Mouse (Mus musculus): ENCODE data around the gene Pus1. TPM values are rescaled to one million over a fixed set of nuclear protein-coding genes. Genes with fewer than 3 reads are reported as not detected.

The Pus1 gene
- polyA plus RNA-seq (2016; fragmentation: Nextera tagmentation; extraction: Ambion mirVana): 31.5 and 35.5 TPM in 2 replicates

- under 1% methylated on average over 57 of the region's 57 CpGs for WGBS
- Histone ChIP-seq H3K4me2 (peak within 1 kb of the TSS; percentile 93), H3K9ac (replicated peaks) (peak within 1 kb of the TSS; percentile 86), H3K27me3 (no peaks in the 10 kb centered on the region), H3K4me3 (replicated peaks) (peak within 1 kb of the TSS; percentile 89), H3K4me1 (replicated peaks) (peaks cover 26% of the 10 kb centered on the region), H3K9me3 (no peaks in the 10 kb centered on the region), H3K36me3 (peaks cover 45% of the 10 kb centered on the region), H3K27ac (peak within 1 kb of the TSS; percentile 53)
- ATAC-seq (ENCODE audit: insufficient number of reproducible peaks, insufficient read depth, low FRiP score, low TSS enrichment, low read depth): peak; percentile 60
Observed at GRCm38 (mm10) chr5:110779998-110780760, at the start of gene Pus1. TSS of gene Pus1 (minus strand) at chr5:110780659.

- no peak for ATAC-seq (ENCODE audit: insufficient number of reproducible peaks, insufficient read depth, low FRiP score, low TSS enrichment, low read depth)
- no peak overlapping the region for H3K27ac ChIP-seq
- WGBS: 85% methylated on average over 5 of the region's 5 CpGs
Observed at GRCm38 (mm10) chr5:110827576-110827975, 47.1 kb upstream of the Pus1 start.

GRCm38 (mm10) chr5:110826781-110827495 is 46.5 kb upstream of the Pus1 start:
- Histone ChIP-seq H3K4me3 (replicated peaks) (no peak overlapping the region), H3K4me1 (replicated peaks) (no peaks in the 10 kb centered on the region), H3K9me3 (no peaks in the 10 kb centered on the region), H3K27ac (no peak overlapping the region), H3K9ac (replicated peaks) (no peak overlapping the region), H3K36me3 (peaks cover 10% of the 10 kb centered on the region; the same call in 1 of the 2 replicates), H3K27me3 (no peaks in the 10 kb centered on the region; the same call in 1 of the 2 replicates), H3K4me2 (no peak overlapping the region)
- no peak for ATAC-seq (ENCODE audit: insufficient number of reproducible peaks, insufficient read depth, low FRiP score, low TSS enrichment, low read depth)
- WGBS: 64% methylated on average over 8 of the region's 8 CpGs

More at GRCm38 (mm10) chr5:110827576-110827975, 47.1 kb upstream of the Pus1 start:
- Histone ChIP-seq H3K4me2 (no peak overlapping the region), H3K9me3 (no peaks in the 10 kb centered on the region), H3K9ac (replicated peaks) (no peak overlapping the region), H3K36me3 (peaks cover 10% of the 10 kb centered on the region; the same call in 1 of the 2 replicates), H3K4me3 (replicated peaks) (no peak overlapping the region), H3K4me1 (replicated peaks) (no peaks in the 10 kb centered on the region), H3K27me3 (no peaks in the 10 kb centered on the region; the same call in 1 of the 2 replicates)

- ATAC-seq (ENCODE audit: insufficient number of reproducible peaks, insufficient read depth, low FRiP score, low TSS enrichment, low read depth): no peak
- Histone ChIP-seq H3K4me3 (replicated peaks) (no peak overlapping the region), H3K9me3 (no peaks in the 10 kb centered on the region), H3K9ac (replicated peaks) (no peak overlapping the region), H3K27me3 (no peaks in the 10 kb centered on the region; the same call in 1 of the 2 replicates), H3K4me2 (no peak overlapping the region), H3K4me1 (replicated peaks) (no peaks in the 10 kb centered on the region), H3K27ac (no peak overlapping the region), H3K36me3 (peaks cover 10% of the 10 kb centered on the region; the same call in 1 of the 2 replicates)
- WGBS: 90% methylated on average over 4 of the region's 4 CpGs
Observed at GRCm38 (mm10) chr5:110824421-110824820, 44.0 kb upstream of the Pus1 start.

- no peaks in the 10 kb centered on the region for H3K9me3 ChIP-seq
- WGBS: under 1% methylated on average over 80 of the region's 80 CpGs
- H3K9ac ChIP-seq (replicated peaks): peak within 1 kb of the TSS; percentile 98
Observed at GRCm38 (mm10) chr5:110809667-110810325, 29.3 kb upstream of the Pus1 start, which contains the start of gene Ulk1. TSS of gene Ulk1 (minus strand) at chr5:110810097.

GRCm38 (mm10) chr5:110808821-110809666 is 28.6 kb upstream of the Pus1 start:
- ATAC-seq (ENCODE audit: insufficient number of reproducible peaks, insufficient read depth, low FRiP score, low TSS enrichment, low read depth): 0 out of 2 replicates have a peak, but pooled peaks have one; percentile 7
- Histone ChIP-seq H3K9ac (replicated peaks) (peak overlapping the region; percentile 98), H3K4me3 (replicated peaks) (peak overlapping the region; percentile 98), H3K27ac (peak overlapping the region; percentile 88), H3K27me3 (no peaks in the 10 kb centered on the region), H3K4me2 (peak overlapping the region; percentile 99), H3K9me3 (no peaks in the 10 kb centered on the region), H3K4me1 (replicated peaks) (peaks cover 33% of the 10 kb centered on the region), H3K36me3 (peaks cover 32% of the 10 kb centered on the region)
- WGBS: 2% methylated on average over 27 of the region's 27 CpGs

More at GRCm38 (mm10) chr5:110809667-110810325, 29.3 kb upstream of the Pus1 start, which contains the start of gene Ulk1:
- peak within 1 kb of the TSS; percentile 99 for H3K4me2 ChIP-seq
- H3K36me3 ChIP-seq: peaks cover 25% of the 10 kb centered on the region
- peak; percentile 94 for ATAC-seq (ENCODE audit: insufficient number of reproducible peaks, insufficient read depth, low FRiP score, low TSS enrichment, low read depth)
- peak within 1 kb of the TSS; percentile 98 for H3K4me3 ChIP-seq (replicated peaks)
- H3K4me1 ChIP-seq (replicated peaks): peaks cover 33% of the 10 kb centered on the region
- H3K27ac ChIP-seq: peak within 1 kb of the TSS; percentile 88
- no peaks in the 10 kb centered on the region for H3K27me3 ChIP-seq

- Histone ChIP-seq H3K9me3 (no peaks in the 10 kb centered on the region), H3K36me3 (peaks cover 35% of the 10 kb centered on the region), H3K27me3 (no peaks in the 10 kb centered on the region), H3K4me1 (replicated peaks) (peaks cover 33% of the 10 kb centered on the region), H3K9ac (replicated peaks) (peak overlapping the region; percentile 98), H3K27ac (peak overlapping the region; percentile 26), H3K4me3 (replicated peaks) (peak overlapping the region; percentile 98), H3K4me2 (peak overlapping the region; percentile 99)
- ATAC-seq (ENCODE audit: insufficient number of reproducible peaks, insufficient read depth, low FRiP score, low TSS enrichment, low read depth): peak; percentile 45; the same call in 1 of the 2 replicates
- WGBS: 4% methylated on average over 14 of the region's 14 CpGs
Observed at GRCm38 (mm10) chr5:110808061-110808631, 27.7 kb upstream of the Pus1 start.

- Histone ChIP-seq H3K9ac (replicated peaks) (peak overlapping the region; percentile 98), H3K4me1 (replicated peaks) (peaks cover 33% of the 10 kb centered on the region), H3K36me3 (peaks cover 40% of the 10 kb centered on the region), H3K4me2 (peak overlapping the region; percentile 99), H3K4me3 (replicated peaks) (peak overlapping the region; percentile 98), H3K9me3 (no peaks in the 10 kb centered on the region), H3K27ac (peak overlapping the region; percentile 26; the same call in 1 of the 2 replicates), H3K27me3 (no peaks in the 10 kb centered on the region)
- WGBS: 84% methylated on average over 4 of the region's 4 CpGs
- ATAC-seq (ENCODE audit: insufficient number of reproducible peaks, insufficient read depth, low FRiP score, low TSS enrichment, low read depth): no peak
Observed at GRCm38 (mm10) chr5:110807453-110807852, 27.0 kb upstream of the Pus1 start.

GRCm38 (mm10) chr5:110806676-110807075 is 26.2 kb upstream of the Pus1 start:
- Histone ChIP-seq H3K4me3 (replicated peaks) (no peak overlapping the region), H3K27me3 (no peaks in the 10 kb centered on the region), H3K36me3 (peaks cover 48% of the 10 kb centered on the region), H3K27ac (no peak overlapping the region), H3K4me1 (replicated peaks) (peaks cover 33% of the 10 kb centered on the region), H3K9ac (replicated peaks) (0 out of 2 replicates have a peak overlapping the region, but pooled peaks have one; percentile 23), H3K4me2 (no peak overlapping the region), H3K9me3 (no peaks in the 10 kb centered on the region)
- WGBS: 91% methylated on average over 1 of the region's 1 CpGs
- ATAC-seq (ENCODE audit: insufficient number of reproducible peaks, insufficient read depth, low FRiP score, low TSS enrichment, low read depth): no peak

GRCm38 (mm10) chr5:110806154-110806553 is 25.7 kb upstream of the Pus1 start:
- H3K4me2 ChIP-seq: no peak overlapping the region
- peaks cover 53% of the 10 kb centered on the region for H3K36me3 ChIP-seq
- 84% methylated on average over 4 of the region's 4 CpGs for WGBS
- ATAC-seq (ENCODE audit: insufficient number of reproducible peaks, insufficient read depth, low FRiP score, low TSS enrichment, low read depth): no peak
- H3K4me1 ChIP-seq (replicated peaks): peaks cover 33% of the 10 kb centered on the region
- H3K27me3 ChIP-seq: no peaks in the 10 kb centered on the region
- no peak overlapping the region for H3K4me3 ChIP-seq (replicated peaks)
- no peak overlapping the region for H3K27ac ChIP-seq
- no peak overlapping the region for H3K9ac ChIP-seq (replicated peaks)
- H3K9me3 ChIP-seq: no peaks in the 10 kb centered on the region
